Mouse (Mus musculus) myocyte (in vitro differentiated cells): ENCODE measurements around the gene Taf7l.

ENCODE experiments used
- POLR2A ChIP-seq: IDR thresholded peaks from one replicate; pipeline ENCODE4 v1.6.1; 2011; ENCODE audit warnings: low read depth, mild to moderate bottlenecking, control low read depth, moderate library complexity; ENCODE audit not compliant: insufficient read length
- POLR2AphosphoS2 ChIP-seq: IDR thresholded peaks from one replicate; pipeline ENCODE4 v1.6.1; 2011; ENCODE audit warnings: low read depth, control low read depth; ENCODE audit not compliant: insufficient read length

DNA sequence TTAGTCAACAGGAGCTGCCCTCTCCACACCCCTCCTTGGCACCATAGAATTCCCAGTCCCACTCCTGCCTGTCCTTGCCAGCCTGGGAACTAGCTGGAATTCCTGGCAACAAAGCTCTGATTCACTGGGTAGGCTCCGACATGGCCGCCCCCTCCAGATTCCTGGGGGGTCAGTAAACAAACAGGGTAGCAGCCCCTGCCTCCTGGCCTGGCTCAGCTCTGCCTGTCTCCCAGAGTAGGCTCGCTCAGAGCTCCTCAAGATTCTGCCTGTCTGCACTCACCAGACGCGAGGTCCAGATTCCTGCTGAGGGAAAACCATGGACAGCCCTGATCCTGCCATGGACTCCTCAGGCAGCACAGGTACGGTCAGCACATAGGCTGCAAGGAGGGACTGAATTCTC is 49.5 kb downstream of the Taf7l start:
- TF ChIP-seq POLR2A: no peak
- no peak for TF ChIP-seq POLR2AphosphoS2
